Comparison of ENCODE assay signal across 23 mouse cellular contexts in genomic region chr1:71970771-71971170, GRCm38 (mm10).
DNase-seq lines count a peak whose midpoint lies in the region; ATAC-seq and TF ChIP-seq lines count a peak whose summit lies in the region.
"Had no signal": no experiment of that assay in that cellular context is flagged by ENCODE, and none has a peak within 500 bp of the region (broad histone marks: within the 10 kb centered on the region; RNA-seq: fewer than 3 reads in every experiment).

No protein-coding gene starts in this region.

- no peaks in the 10 kb centered on the region for H3K27me3 ChIP-seq in hindbrain, embryonic 11.5 days (ENCODE audit: control insufficient read depth, insufficient read depth, low read length)
- H3K27me3 ChIP-seq: embryonic facial prominence, embryonic 13.5 days; embryonic facial prominence, embryonic 15.5 days; forebrain, embryonic 13.5 days; forebrain, embryonic 15.5 days; Patski had no signal

- no peak overlapping the region for H3K27ac ChIP-seq in hindbrain, embryonic 11.5 days (ENCODE audit: low read depth, low read length)
- H3K27ac ChIP-seq: embryonic facial prominence, embryonic 13.5 days; embryonic facial prominence, embryonic 15.5 days; forebrain, embryonic 13.5 days; forebrain, embryonic 15.5 days had no signal

- peak; percentile 68 for DNase-seq in heart, adult 11 months
- DNase-seq in heart, adult 9 months (ENCODE audit: low spot score in 2 of 2): no peak
- DNase-seq in 3T3-L1 (ENCODE audit: low read depth, low spot score): peak; percentile 76
- peak; percentile 21 for DNase-seq in adipocyte (ENCODE audit: low spot score)
- no peak for DNase-seq in hindbrain, embryonic 11.5 days (ENCODE audit: low spot score)
- no peak for DNase-seq in lung, adult 2 months
- DNase-seq: adrenal gland, adult 2 months; adrenal gland, postnatal 10 days; adrenal gland, postnatal 25 days; cerebellum, adult 11 months; cerebellum, adult 18-20 months; cerebellum, adult 8-10 months; cerebellum, adult 9-11 months; cerebellum, postnatal 14 days; cerebellum, postnatal 36 days; embryo, embryonic 11 days; forebrain, postnatal 0 days had no signal

- no peaks in the 10 kb centered on the region for H3K36me3 ChIP-seq in hindbrain, embryonic 11.5 days (ENCODE audit: control insufficient read depth, insufficient read depth, low read length)
- H3K36me3 ChIP-seq: embryonic facial prominence, embryonic 13.5 days; embryonic facial prominence, embryonic 15.5 days; forebrain, embryonic 15.5 days had no signal

- no peak overlapping the region for H3K9ac ChIP-seq in hindbrain, embryonic 11.5 days (ENCODE audit: low read depth, low read length)
- H3K9ac ChIP-seq: embryonic facial prominence, embryonic 13.5 days; embryonic facial prominence, embryonic 15.5 days; forebrain, embryonic 13.5 days; forebrain, embryonic 15.5 days; forebrain, postnatal 0 days had no signal

- WGBS in hindbrain, embryonic 11.5 days: 87% methylated on average over 2 of the region's 2 CpGs
- 65% methylated on average over 2 of the region's 2 CpGs for WGBS in lung, adult 2 months

- ATAC-seq in hindbrain, embryonic 11.5 days (ENCODE audit: low FRiP score): no peak
- ATAC-seq: activated CD4-positive, CD25-positive, alpha-beta regulatory T cell, adult 4 months; forebrain, embryonic 13.5 days; forebrain, embryonic 15.5 days; forebrain, postnatal 0 days had no signal

- no peak for TF ChIP-seq CTCF in lung, adult 2 months (IDR thresholded peaks at IDR 0.05; ENCODE audit: insufficient read depth, low read length)

- no peak for TF ChIP-seq POLR2A in lung, adult 2 months (IDR thresholded peaks at IDR 0.05; ENCODE audit: borderline replicate concordance, extremely low read depth, low read depth, low read length)

- no peaks in the 10 kb centered on the region for H3K9me3 ChIP-seq in hindbrain, embryonic 11.5 days (ENCODE audit: control insufficient read depth, low read length)
- H3K9me3 ChIP-seq: embryonic facial prominence, embryonic 13.5 days; embryonic facial prominence, embryonic 15.5 days; forebrain, embryonic 13.5 days; forebrain, embryonic 15.5 days had no signal

- H3K4me2 ChIP-seq in hindbrain, embryonic 11.5 days (replicated peaks; ENCODE audit: low read depth, low read length): no peak overlapping the region
- H3K4me2 ChIP-seq: embryonic facial prominence, embryonic 13.5 days; embryonic facial prominence, embryonic 15.5 days; forebrain, embryonic 13.5 days; forebrain, embryonic 15.5 days had no signal

- H3K4me1 ChIP-seq in hindbrain, embryonic 11.5 days (replicated peaks; ENCODE audit: control insufficient read depth, insufficient read depth, low read length): no peaks in the 10 kb centered on the region
- no peaks in the 10 kb centered on the region for H3K4me1 ChIP-seq in lung, adult 2 months (ENCODE audit: control insufficient read depth, insufficient read depth, low read length)
- H3K4me1 ChIP-seq: embryonic facial prominence, embryonic 13.5 days; embryonic facial prominence, embryonic 15.5 days; forebrain, embryonic 13.5 days; forebrain, embryonic 15.5 days had no signal

- no peak overlapping the region for H3K4me3 ChIP-seq in hindbrain, embryonic 11.5 days (ENCODE audit: low read depth, low read length)
- no peak overlapping the region for H3K4me3 ChIP-seq in lung, adult 2 months (replicated peaks; ENCODE audit: extremely low read depth, low read depth, low read length)
- H3K4me3 ChIP-seq: embryonic facial prominence, embryonic 13.5 days; embryonic facial prominence, embryonic 15.5 days; forebrain, embryonic 13.5 days; forebrain, embryonic 15.5 days had no signal

Comparison
In these comparisons a context has a peak if more than half of its experiments do, and no peak if none do; other contexts are left out.
1. DNase-seq: peak in heart, adult 11 months (single experiment), 3T3-L1 (single experiment) and adipocyte (single experiment); none in heart, adult 9 months (0 of 2), hindbrain, embryonic 11.5 days (single experiment) and lung, adult 2 months (single experiment).